Mouse (Mus musculus): ENCODE measurements at regions not wholly inside any gene's neighbourhood (a gene's known extent, or its start where the extent isn't known, plus 50 kb on each side); places are given as distances from the start of the nearest gene placed in this dataset.

DNA sequence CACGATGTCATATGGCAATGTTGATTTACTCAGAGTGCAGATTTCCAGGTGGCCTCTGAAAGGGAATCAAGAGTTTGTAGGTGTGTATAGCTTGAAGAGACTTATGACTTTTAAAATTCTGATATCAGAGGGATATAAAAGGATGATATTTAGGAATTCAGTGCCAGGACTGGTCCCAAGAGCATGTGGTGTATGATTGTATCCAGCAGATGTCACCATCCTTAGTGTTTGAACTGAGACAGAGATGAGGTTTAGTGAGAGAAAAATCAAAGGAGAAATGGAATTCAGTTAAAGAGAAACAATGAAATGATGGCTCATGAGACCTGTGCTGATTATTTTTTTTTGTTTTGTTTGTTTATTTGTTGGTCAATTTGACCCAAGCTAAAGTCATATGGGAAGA, 94.4 kb upstream of the Agtr2 start:
- Histone ChIP-seq H3ac (ENCODE audit: control insufficient read depth, insufficient read length) (no peak overlapping the region), H3K4me3 (no peak overlapping the region), H3K27me3 (ENCODE audit: control insufficient read depth, insufficient read depth, insufficient read length) (no peaks in the 10 kb centered on the region), H3K79me2 (ENCODE audit: control insufficient read depth, insufficient read depth) (no peaks in the 10 kb centered on the region), H3K36me3 (ENCODE audit: control insufficient read depth, insufficient read depth) (no peaks in the 10 kb centered on the region), H3K4me2 (ENCODE audit: low read depth) (no peak overlapping the region)
- no peak for TF ChIP-seq POLR2AphosphoS2 (IDR thresholded peaks at IDR 0.05; ENCODE audit: insufficient read length, low read depth)
- TF ChIP-seq MAX (IDR thresholded peaks at IDR 0.05; ENCODE audit: low read depth): no peak
- no peak for TF ChIP-seq TCF3 (IDR thresholded peaks at IDR 0.05; ENCODE audit: insufficient read length, low read depth)
- TF ChIP-seq TCF12 (IDR thresholded peaks at IDR 0.05; ENCODE audit: insufficient read depth, poor library complexity, severe bottlenecking): no peak
- TF ChIP-seq USF1 (IDR thresholded peaks at IDR 0.05; ENCODE audit: low read depth): no peak
- TF ChIP-seq REST (IDR thresholded peaks at IDR 0.05; ENCODE audit: insufficient read depth, insufficient read length): no peak
- no peak for TF ChIP-seq POLR2A (IDR thresholded peaks at IDR 0.05; ENCODE audit: insufficient read length, low read depth)
- no peak for TF ChIP-seq MYOD1 (IDR thresholded peaks at IDR 0.05; ENCODE audit: control insufficient read depth in 1 of 3, insufficient read length in 2 of 3, low read depth in 2 of 3)
- no peak for TF ChIP-seq E2F4 (IDR thresholded peaks at IDR 0.05; ENCODE audit: insufficient read depth)
- no peak for TF ChIP-seq MYOG (IDR thresholded peaks at IDR 0.05; ENCODE audit: control insufficient read depth in 1 of 3, insufficient read depth in 1 of 3, insufficient read length in 2 of 3, low read depth in 2 of 3)
- no peak for TF ChIP-seq SRF (IDR thresholded peaks at IDR 0.05; ENCODE audit: control insufficient read depth, insufficient read length, low read depth)
- no peak for TF ChIP-seq CEBPB (IDR thresholded peaks at IDR 0.05; ENCODE audit: insufficient read depth, poor library complexity, severe bottlenecking)

DNA sequence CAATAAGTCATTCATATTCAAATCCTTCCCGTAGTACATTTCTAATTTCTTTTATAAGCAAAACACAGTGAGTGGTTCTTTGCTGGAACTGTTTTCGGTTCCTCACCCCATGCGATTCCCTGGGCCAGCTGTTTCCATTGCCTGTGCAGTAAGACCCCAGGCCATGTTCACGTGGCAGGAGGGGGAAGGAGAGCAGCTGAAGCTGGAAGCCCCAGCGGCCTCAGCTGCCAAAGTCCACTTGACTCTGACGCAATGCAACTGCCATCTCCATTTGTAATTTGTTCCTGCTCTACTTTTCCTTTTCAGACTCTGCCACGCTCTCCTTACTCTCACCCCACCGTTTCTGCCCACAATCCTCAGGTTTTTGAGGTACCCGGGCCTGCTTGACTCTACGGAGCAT, 91.1 kb upstream of the Agtr2 start:
- no peak overlapping the region for H3K4me3 ChIP-seq
- TF ChIP-seq MYOG (IDR thresholded peaks at IDR 0.05; ENCODE audit: control insufficient read depth in 1 of 3, insufficient read depth in 1 of 3, insufficient read length in 2 of 3, low read depth in 2 of 3) (no peak), SRF (IDR thresholded peaks at IDR 0.05; ENCODE audit: control insufficient read depth, insufficient read length, low read depth) (no peak), USF1 (IDR thresholded peaks at IDR 0.05; ENCODE audit: low read depth) (no peak), REST (IDR thresholded peaks at IDR 0.05; ENCODE audit: insufficient read depth, insufficient read length) (no peak), POLR2AphosphoS2 (IDR thresholded peaks at IDR 0.05; ENCODE audit: insufficient read length, low read depth) (no peak), CEBPB (IDR thresholded peaks at IDR 0.05; ENCODE audit: insufficient read depth, poor library complexity, severe bottlenecking) (no peak), MYOD1 (IDR thresholded peaks at IDR 0.05; ENCODE audit: control insufficient read depth in 1 of 3, insufficient read length in 2 of 3, low read depth in 2 of 3) (no peak), MAX (IDR thresholded peaks at IDR 0.05; ENCODE audit: low read depth) (no peak), POLR2A (IDR thresholded peaks at IDR 0.05; ENCODE audit: insufficient read length, low read depth) (no peak), TCF12 (IDR thresholded peaks at IDR 0.05; ENCODE audit: insufficient read depth, poor library complexity, severe bottlenecking) (no peak)
- no peak overlapping the region for H3ac ChIP-seq (ENCODE audit: control insufficient read depth, insufficient read length)
- H3K79me2 ChIP-seq (ENCODE audit: control insufficient read depth, insufficient read depth): no peaks in the 10 kb centered on the region
- H3K27me3 ChIP-seq (ENCODE audit: control insufficient read depth, insufficient read depth, insufficient read length): no peaks in the 10 kb centered on the region
- no peaks in the 10 kb centered on the region for H3K36me3 ChIP-seq (ENCODE audit: control insufficient read depth, insufficient read depth)
- peak overlapping the region; percentile 12 for H3K4me2 ChIP-seq (ENCODE audit: low read depth)

DNA sequence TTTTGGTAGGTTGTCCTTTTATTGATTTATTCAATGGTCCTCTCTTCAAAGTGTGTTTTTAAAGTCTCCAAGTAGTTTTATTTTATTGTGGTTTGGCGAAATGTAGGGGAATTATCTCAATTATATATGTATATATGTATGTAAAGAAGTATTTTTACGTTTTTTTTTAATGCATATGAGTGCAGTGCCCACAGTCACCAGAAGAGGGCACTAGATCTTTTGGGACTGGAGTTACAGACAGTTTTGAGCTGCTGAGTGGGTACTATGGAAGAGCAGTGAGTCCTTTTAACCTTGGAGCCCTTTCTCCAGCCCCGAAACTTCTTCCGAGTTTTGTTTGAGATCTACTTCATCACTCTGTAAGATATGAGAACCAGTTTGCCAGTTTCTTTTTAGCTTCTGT, 59.5 kb upstream of the Agtr2 start:
- Histone ChIP-seq H3K4me2 (ENCODE audit: low read depth) (no peak overlapping the region), H3ac (ENCODE audit: control insufficient read depth, insufficient read length) (no peak overlapping the region), H3K79me2 (ENCODE audit: control insufficient read depth, insufficient read depth) (no peaks in the 10 kb centered on the region), H3K27me3 (ENCODE audit: control insufficient read depth, insufficient read depth, insufficient read length) (no peaks in the 10 kb centered on the region), H3K36me3 (ENCODE audit: control insufficient read depth, insufficient read depth) (no peaks in the 10 kb centered on the region), H3K4me3 (no peak overlapping the region)
- TF ChIP-seq TCF3 (IDR thresholded peaks at IDR 0.05; ENCODE audit: insufficient read length, low read depth): no peak
- TF ChIP-seq CEBPB (IDR thresholded peaks at IDR 0.05; ENCODE audit: insufficient read depth, poor library complexity, severe bottlenecking): no peak
- TF ChIP-seq REST (IDR thresholded peaks at IDR 0.05; ENCODE audit: insufficient read depth, insufficient read length): no peak
- no peak for TF ChIP-seq USF1 (IDR thresholded peaks at IDR 0.05; ENCODE audit: low read depth)
- TF ChIP-seq POLR2A (IDR thresholded peaks at IDR 0.05; ENCODE audit: insufficient read length, low read depth): no peak
- no peak for TF ChIP-seq MAX (IDR thresholded peaks at IDR 0.05; ENCODE audit: low read depth)
- TF ChIP-seq E2F4 (IDR thresholded peaks at IDR 0.05; ENCODE audit: insufficient read depth): no peak
- no peak for TF ChIP-seq POLR2AphosphoS2 (IDR thresholded peaks at IDR 0.05; ENCODE audit: insufficient read length, low read depth)
- TF ChIP-seq MYOG (IDR thresholded peaks at IDR 0.05; ENCODE audit: control insufficient read depth in 1 of 3, insufficient read depth in 1 of 3, insufficient read length in 2 of 3, low read depth in 2 of 3): no peak
- no peak for TF ChIP-seq SRF (IDR thresholded peaks at IDR 0.05; ENCODE audit: control insufficient read depth, insufficient read length, low read depth)
- TF ChIP-seq TCF12 (IDR thresholded peaks at IDR 0.05; ENCODE audit: insufficient read depth, poor library complexity, severe bottlenecking): no peak

DNA sequence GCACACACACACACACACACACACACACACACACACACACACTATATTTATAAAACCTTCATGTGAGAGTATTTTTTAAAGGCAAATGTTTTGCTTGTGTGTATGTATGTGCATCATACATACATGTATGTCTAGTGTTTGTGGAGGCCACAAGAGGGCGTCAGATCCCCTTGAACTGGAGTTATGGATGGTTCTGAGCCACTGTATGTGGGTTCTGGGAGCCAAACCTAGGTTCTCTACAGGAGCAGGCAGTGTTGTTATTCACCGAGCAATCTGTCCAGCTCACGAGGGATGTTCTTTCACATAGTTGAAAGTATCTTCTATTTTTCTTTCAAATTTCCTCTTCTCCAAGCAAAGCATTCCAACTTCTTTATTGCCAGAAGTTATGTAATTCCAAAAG, 56.3 kb upstream of the Agtr2 start:
- TF ChIP-seq MYOG (IDR thresholded peaks at IDR 0.05; ENCODE audit: control insufficient read depth in 1 of 3, insufficient read depth in 1 of 3, insufficient read length in 2 of 3, low read depth in 2 of 3) (no peak), REST (IDR thresholded peaks at IDR 0.05; ENCODE audit: insufficient read depth, insufficient read length) (no peak), CEBPB (IDR thresholded peaks at IDR 0.05; ENCODE audit: insufficient read depth, poor library complexity, severe bottlenecking) (no peak), TCF12 (IDR thresholded peaks at IDR 0.05; ENCODE audit: insufficient read depth, poor library complexity, severe bottlenecking) (no peak), MYOD1 (IDR thresholded peaks at IDR 0.05; ENCODE audit: control insufficient read depth in 1 of 3, insufficient read length in 2 of 3, low read depth in 2 of 3) (no peak), E2F4 (IDR thresholded peaks at IDR 0.05; ENCODE audit: insufficient read depth) (no peak), POLR2A (IDR thresholded peaks at IDR 0.05; ENCODE audit: insufficient read length, low read depth) (no peak), POLR2AphosphoS2 (IDR thresholded peaks at IDR 0.05; ENCODE audit: insufficient read length, low read depth) (no peak), SRF (IDR thresholded peaks at IDR 0.05; ENCODE audit: control insufficient read depth, insufficient read length, low read depth) (no peak), USF1 (IDR thresholded peaks at IDR 0.05; ENCODE audit: low read depth) (no peak), MAX (IDR thresholded peaks at IDR 0.05; ENCODE audit: low read depth) (no peak), TCF3 (IDR thresholded peaks at IDR 0.05; ENCODE audit: insufficient read length, low read depth) (no peak)
- Histone ChIP-seq H3K79me2 (ENCODE audit: control insufficient read depth, insufficient read depth) (no peaks in the 10 kb centered on the region), H3K27me3 (ENCODE audit: control insufficient read depth, insufficient read depth, insufficient read length) (no peaks in the 10 kb centered on the region), H3K4me2 (ENCODE audit: low read depth) (no peak overlapping the region), H3ac (ENCODE audit: control insufficient read depth, insufficient read length) (no peak overlapping the region), H3K4me3 (no peak overlapping the region), H3K36me3 (ENCODE audit: control insufficient read depth, insufficient read depth) (no peaks in the 10 kb centered on the region)

All from myocyte (in vitro differentiated cells).